Mouse (Mus musculus) gastrocnemius, adult 2 months (tissue): ENCODE results near the gene Cadm4. TPM values are rescaled to one million over a fixed set of nuclear protein-coding genes. Genes with fewer than 3 reads are reported as not detected.
A peak's percentile ranks its signal among the peaks of the same experiment; 100 is the strongest.
"Not testable (repeated sequence)": the region's sequence is repeated elsewhere in the genome, so short reads cannot be mapped to it uniquely, and the experiment has no call there.

Experiments
- DNase-seq: peaks from one replicate; pipeline ENCODE4 v3.0.0; 2022
- H3K27ac ChIP-seq: fragments of 200-600 bp; 2 replicates; pipeline ENCODE4 v1.8.1; 2022; ENCODE audit warnings: mild to moderate bottlenecking
- H3K4me3 ChIP-seq: fragments of 200-600 bp; 2 replicates; pipeline ENCODE4 v1.8.1; 2022; ENCODE audit warnings: mild to moderate bottlenecking, moderate library complexity
- CTCF ChIP-seq: fragments of 200-600 bp; IDR thresholded peaks from 2 replicates; pipeline ENCODE4 v1.8.1; 2022; ENCODE audit warnings: antibody characterized with exemption, mild to moderate bottlenecking, moderate library complexity
- intact Hi-C: fragments of 180-260 bp; cut with DNase I; formaldehyde crosslinking; loops from one replicate; pipeline ENCODE4 v1.15.1; 2025
- total RNA-seq, 2 experiments: library from RNA; stranded (reverse); gene quantifications; 2 replicates each; pipeline ENCODE4 v1.2.3; 2021

Cadm4 gene
- total RNA-seq, 2 experiments from 2014 or later = 2.4 to 2.8 TPM

GRCm38 (mm10) chr7:24473913-24474529 is 7.8 kb upstream of the Cadm4 start:
- peak; percentile 86 for TF ChIP-seq CTCF
- Histone ChIP-seq H3K4me3 (no peak overlapping the region), H3K27ac (no peak overlapping the region; the same call in 1 of the 2 replicates)
- peak; percentile 74 for DNase-seq
- intact Hi-C loops = loop anchor here (5.0 kb wide), 1 partner anchor 88 kb away; no protein-coding TSS in a partner anchor

GRCm38 (mm10) chr7:24474811-24475506 is 6.9 kb upstream of the Cadm4 start:
- peak; percentile 50 for TF ChIP-seq CTCF
- DNase-seq = peak; percentile 64
- H3K4me3 ChIP-seq = peak overlapping the region; percentile 49
- intact Hi-C loops = loop anchor here (5.0 kb wide), 1 partner anchor 87 kb away; no protein-coding TSS in a partner anchor
- H3K27ac ChIP-seq = peak overlapping the region; percentile 43; the same call in 1 of the 2 replicates

- no peak for DNase-seq
- no peak overlapping the region for H3K27ac ChIP-seq
- intact Hi-C loops = no loop called here
- no peak overlapping the region for H3K4me3 ChIP-seq
- no peak for TF ChIP-seq CTCF
Observed at GRCm38 (mm10) chr7:24476338-24476737, 5.5 kb upstream of the Cadm4 start.

- intact Hi-C loops = no loop called here
- no peak for TF ChIP-seq CTCF
- no peak for DNase-seq
- H3K27ac ChIP-seq = no peak overlapping the region
- no peak overlapping the region for H3K4me3 ChIP-seq
Observed at GRCm38 (mm10) chr7:24476856-24477255, 5.0 kb upstream of the Cadm4 start.

GRCm38 (mm10) chr7:24478911-24479310 is 2.9 kb upstream of the Cadm4 start:
- no peak overlapping the region for H3K4me3 ChIP-seq
- intact Hi-C loops = no loop called here
- no peak for TF ChIP-seq CTCF

GRCm38 (mm10) chr7:24479685-24480084 is 2.1 kb upstream of the Cadm4 start:
- Histone ChIP-seq H3K4me3 (no peak overlapping the region), H3K27ac (no peak overlapping the region)
- intact Hi-C loops = loop anchor here (2.0 to 5.0 kb wide), 2 partner anchors 25 to 68 kb away; partner anchors contain the start of genes Pinlyp and Xrcc1
- DNase-seq = no peak
- TF ChIP-seq CTCF = no peak

More at GRCm38 (mm10) chr7:24478911-24479310, 2.9 kb upstream of the Cadm4 start:
- no peak overlapping the region for H3K27ac ChIP-seq
- no peak for DNase-seq

- Histone ChIP-seq H3K27ac (peak overlapping the region; percentile 58), H3K4me3 (peak overlapping the region; percentile 84)
- TF ChIP-seq CTCF = no peak
- intact Hi-C loops = loop anchor here (2.0 to 5.0 kb wide), 2 partner anchors 24 to 67 kb away; partner anchors contain the start of genes Pinlyp and Xrcc1
- DNase-seq = peak; percentile 43
Observed at GRCm38 (mm10) chr7:24480121-24480941, 1.5 kb upstream of the Cadm4 start.

GRCm38 (mm10) chr7:24480986-24481473 is 793 bp upstream of the Cadm4 start:
- no peak for DNase-seq
- peak overlapping the region; percentile 58 for H3K27ac ChIP-seq
- intact Hi-C loops = loop anchor here (2.0 to 5.0 kb wide), 2 partner anchors 24 to 66 kb away; partner anchors contain the start of genes Pinlyp and Xrcc1
- peak overlapping the region; percentile 84 for H3K4me3 ChIP-seq
- TF ChIP-seq CTCF = no peak

- Histone ChIP-seq H3K27ac (0 out of 2 replicates have a peak overlapping the region, but pooled peaks have one; percentile 48), H3K4me3 (peak overlapping the region; percentile 84)
- intact Hi-C loops = loop anchor here (5.0 kb wide), 1 partner anchor 65 kb away; the partner anchor contains the start of genes Pinlyp and Xrcc1
- no peak for DNase-seq
- no peak for TF ChIP-seq CTCF
Observed at GRCm38 (mm10) chr7:24482208-24483020, 591 bp downstream of the Cadm4 start.

- intact Hi-C loops = loop anchor here (5.0 kb wide), 1 partner anchor 64 kb away; the partner anchor contains the start of genes Pinlyp and Xrcc1
- H3K4me3 ChIP-seq, H3K27ac ChIP-seq, DNase-seq: not testable (repeated sequence)
Observed at GRCm38 (mm10) chr7:24483291-24483690, 1.5 kb downstream of the Cadm4 start.

GRCm38 (mm10) chr7:24485481-24485880 is 3.7 kb downstream of the Cadm4 start:
- no peak overlapping the region for H3K27ac ChIP-seq
- H3K4me3 ChIP-seq = no peak overlapping the region
- no peak for TF ChIP-seq CTCF
- intact Hi-C loops = no loop called here
- no peak for DNase-seq
